Mouse (Mus musculus): ENCODE results near the gene Gbe1.

DNA sequence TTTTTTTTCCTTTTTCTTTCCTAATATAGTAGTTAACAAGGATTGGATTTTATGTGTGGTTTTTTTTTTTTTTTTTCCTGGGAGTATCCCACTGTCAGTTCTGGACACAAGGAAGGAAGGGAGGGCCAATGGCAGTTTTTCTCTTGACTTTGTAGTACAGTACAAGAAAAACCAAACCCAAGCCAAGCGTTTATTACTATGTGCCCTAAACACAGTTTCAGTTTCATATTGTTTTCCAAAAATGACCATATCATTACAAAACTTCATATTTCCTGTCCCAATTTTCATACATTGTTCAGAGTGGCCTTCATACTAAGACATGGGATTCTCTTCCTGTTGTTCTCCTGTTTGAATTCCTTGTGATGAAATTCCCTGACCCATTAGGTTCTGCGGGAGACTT lies 94.0 kb downstream of the Gbe1 start:
- TF ChIP-seq CTCF (IDR thresholded peaks at IDR 0.05; ENCODE audit: control insufficient read depth, insufficient read depth, insufficient replicate concordance, low read depth, low read length), result no peak
- no peak for TF ChIP-seq POLR2A (IDR thresholded peaks at IDR 0.05; ENCODE audit: control insufficient read depth, low read depth, low read length)
